Mouse (Mus musculus): ENCODE data around the gene Klkb1.

- TF ChIP-seq GATA1 (IDR thresholded peaks at IDR 0.05; ENCODE audit: low read length) (no peak), TAL1 (IDR thresholded peaks at IDR 0.05; ENCODE audit: low read length) (no peak)
Observed at GRCm38 (mm10) chr8:45291790-45292189, 2.9 kb downstream of the Klkb1 start.
